Mouse (Mus musculus): ENCODE measurements at regions not wholly inside any gene's neighbourhood (a gene's known extent, or its start where the extent isn't known, plus 50 kb on each side); places are given as distances from the start of the nearest gene placed in this dataset.

- no peak overlapping the region for H3K4me3 ChIP-seq (replicated peaks; ENCODE audit: insufficient read depth, low read depth, low read length)
- no peak for TF ChIP-seq POLR2A (IDR thresholded peaks at IDR 0.05; ENCODE audit: borderline replicate concordance, insufficient read depth, low read length)
- TF ChIP-seq CTCF (IDR thresholded peaks at IDR 0.05; ENCODE audit: borderline replicate concordance, insufficient read depth, low read depth, low read length), result no peak
- H3K4me1 ChIP-seq (ENCODE audit: control insufficient read depth, insufficient read depth, low read length), result no peaks in the 10 kb centered on the region
- H3K27ac ChIP-seq (ENCODE audit: insufficient read depth, low read length), result no peak overlapping the region
- WGBS, result 84% methylated on average over 2 of the region's 2 CpGs
- no peaks in the 10 kb centered on the region for H3K27me3 ChIP-seq (ENCODE audit: control insufficient read depth, insufficient read depth, low read length)
- DNase-seq, result no peak
Observed at GRCm38 (mm10) chr11:44174548-44174947, 225.3 kb upstream of the Il12b start.

GRCm38 (mm10) chr11:44179711-44180110 lies 220.2 kb upstream of the Il12b start:
- DNase-seq, result no peak
- H3K27ac ChIP-seq (ENCODE audit: insufficient read depth, low read length), result no peak overlapping the region
- H3K27me3 ChIP-seq (ENCODE audit: control insufficient read depth, insufficient read depth, low read length), result no peaks in the 10 kb centered on the region
- no peak overlapping the region for H3K4me3 ChIP-seq (replicated peaks; ENCODE audit: insufficient read depth, low read depth, low read length)
- H3K4me1 ChIP-seq (ENCODE audit: control insufficient read depth, insufficient read depth, low read length), result no peaks in the 10 kb centered on the region
- 91% methylated on average over 3 of the region's 3 CpGs for WGBS
- TF ChIP-seq CTCF (IDR thresholded peaks at IDR 0.05; ENCODE audit: borderline replicate concordance, insufficient read depth, low read depth, low read length) (no peak), POLR2A (IDR thresholded peaks at IDR 0.05; ENCODE audit: borderline replicate concordance, insufficient read depth, low read length) (no peak)

GRCm38 (mm10) chr11:44183823-44184222 lies 216.0 kb upstream of the Il12b start:
- Histone ChIP-seq H3K4me3 (replicated peaks; ENCODE audit: insufficient read depth, low read depth, low read length) (no peak overlapping the region), H3K27me3 (ENCODE audit: control insufficient read depth, insufficient read depth, low read length) (no peaks in the 10 kb centered on the region; the same call in 1 of the 2 replicates), H3K27ac (ENCODE audit: insufficient read depth, low read length) (no peak overlapping the region), H3K4me1 (ENCODE audit: control insufficient read depth, insufficient read depth, low read length) (no peaks in the 10 kb centered on the region)
- DNase-seq, result no peak
- TF ChIP-seq CTCF (IDR thresholded peaks at IDR 0.05; ENCODE audit: borderline replicate concordance, insufficient read depth, low read depth, low read length), result no peak
- no peak for TF ChIP-seq POLR2A (IDR thresholded peaks at IDR 0.05; ENCODE audit: borderline replicate concordance, insufficient read depth, low read length)
- WGBS, result 86% methylated on average over 3 of the region's 3 CpGs

GRCm38 (mm10) chr11:44185218-44185890 lies 214.5 kb upstream of the Il12b start:
- TF ChIP-seq POLR2A (IDR thresholded peaks at IDR 0.05; ENCODE audit: borderline replicate concordance, insufficient read depth, low read length) (no peak), CTCF (IDR thresholded peaks at IDR 0.05; ENCODE audit: borderline replicate concordance, insufficient read depth, low read depth, low read length) (no peak)
- Histone ChIP-seq H3K27me3 (ENCODE audit: control insufficient read depth, insufficient read depth, low read length) (no peaks in the 10 kb centered on the region; the same call in 1 of the 2 replicates), H3K27ac (ENCODE audit: insufficient read depth, low read length) (no peak overlapping the region), H3K4me1 (ENCODE audit: control insufficient read depth, insufficient read depth, low read length) (no peaks in the 10 kb centered on the region), H3K4me3 (replicated peaks; ENCODE audit: insufficient read depth, low read depth, low read length) (no peak overlapping the region)
- WGBS, result 86% methylated on average over 9 of the region's 9 CpGs
- no peak for DNase-seq

GRCm38 (mm10) chr11:44188202-44188601 lies 211.7 kb upstream of the Il12b start:
- Histone ChIP-seq H3K4me1 (ENCODE audit: control insufficient read depth, insufficient read depth, low read length) (no peaks in the 10 kb centered on the region), H3K27ac (ENCODE audit: insufficient read depth, low read length) (no peak overlapping the region), H3K4me3 (replicated peaks; ENCODE audit: insufficient read depth, low read depth, low read length) (no peak overlapping the region), H3K27me3 (ENCODE audit: control insufficient read depth, insufficient read depth, low read length) (no peaks in the 10 kb centered on the region; the same call in 1 of the 2 replicates)
- no peak for DNase-seq
- no peak for TF ChIP-seq CTCF (IDR thresholded peaks at IDR 0.05; ENCODE audit: borderline replicate concordance, insufficient read depth, low read depth, low read length)
- TF ChIP-seq POLR2A (IDR thresholded peaks at IDR 0.05; ENCODE audit: borderline replicate concordance, insufficient read depth, low read length), result no peak
- WGBS, result 24% methylated on average over 2 of the region's 2 CpGs

- Histone ChIP-seq H3K27ac (ENCODE audit: insufficient read depth, low read length) (no peak overlapping the region), H3K27me3 (ENCODE audit: control insufficient read depth, insufficient read depth, low read length) (no peaks in the 10 kb centered on the region), H3K4me3 (replicated peaks; ENCODE audit: insufficient read depth, low read depth, low read length) (no peak overlapping the region), H3K4me1 (ENCODE audit: control insufficient read depth, insufficient read depth, low read length) (no peaks in the 10 kb centered on the region)
- TF ChIP-seq POLR2A (IDR thresholded peaks at IDR 0.05; ENCODE audit: borderline replicate concordance, insufficient read depth, low read length) (no peak), CTCF (IDR thresholded peaks at IDR 0.05; ENCODE audit: borderline replicate concordance, insufficient read depth, low read depth, low read length) (no peak)
- WGBS, result 84% methylated on average over 9 of the region's 9 CpGs
- DNase-seq, result no peak
Observed at GRCm38 (mm10) chr11:44193806-44194205, 206.1 kb upstream of the Il12b start.

- H3K4me3 ChIP-seq (replicated peaks; ENCODE audit: insufficient read depth, low read depth, low read length), result no peak overlapping the region
- no peak overlapping the region for H3K27ac ChIP-seq (ENCODE audit: insufficient read depth, low read length)
- TF ChIP-seq POLR2A (IDR thresholded peaks at IDR 0.05; ENCODE audit: borderline replicate concordance, insufficient read depth, low read length) (no peak), CTCF (IDR thresholded peaks at IDR 0.05; ENCODE audit: borderline replicate concordance, insufficient read depth, low read depth, low read length) (no peak)
- no peaks in the 10 kb centered on the region for H3K4me1 ChIP-seq (ENCODE audit: control insufficient read depth, insufficient read depth, low read length)
- DNase-seq, result no peak
- WGBS, result 36% methylated on average over 2 of the region's 2 CpGs
- H3K27me3 ChIP-seq (ENCODE audit: control insufficient read depth, insufficient read depth, low read length), result no peaks in the 10 kb centered on the region
Observed at GRCm38 (mm10) chr11:44202716-44203115, 197.1 kb upstream of the Il12b start.

GRCm38 (mm10) chr11:44204384-44204783 lies 195.5 kb upstream of the Il12b start:
- H3K27me3 ChIP-seq (ENCODE audit: control insufficient read depth, insufficient read depth, low read length), result no peaks in the 10 kb centered on the region
- no peak overlapping the region for H3K27ac ChIP-seq (ENCODE audit: insufficient read depth, low read length)
- TF ChIP-seq POLR2A (IDR thresholded peaks at IDR 0.05; ENCODE audit: borderline replicate concordance, insufficient read depth, low read length), result no peak
- no peak for TF ChIP-seq CTCF (IDR thresholded peaks at IDR 0.05; ENCODE audit: borderline replicate concordance, insufficient read depth, low read depth, low read length)
- H3K4me1 ChIP-seq (ENCODE audit: control insufficient read depth, insufficient read depth, low read length), result no peaks in the 10 kb centered on the region
- H3K4me3 ChIP-seq (replicated peaks; ENCODE audit: insufficient read depth, low read depth, low read length), result no peak overlapping the region
- WGBS, result 81% methylated on average over 3 of the region's 3 CpGs
- no peak for DNase-seq
